Mouse (Mus musculus) ES-E14 (cell line): ENCODE measurements around the gene Usp19.

Experiments used
- CHD2 ChIP-seq: IDR thresholded peaks from 2 replicates; pipeline ENCODE4 v1.6.1; 2014; ENCODE audit warnings: mild to moderate bottlenecking, low read depth, low read length, inconsistent platforms
- HCFC1 ChIP-seq: IDR thresholded peaks from 2 replicates; pipeline ENCODE4 v1.6.1; 2012; ENCODE audit warnings: low read length, inconsistent platforms, borderline replicate concordance; ENCODE audit not compliant: insufficient read depth
- ZC3H11A ChIP-seq: IDR thresholded peaks from 2 replicates; pipeline ENCODE4 v1.6.1; 2012; ENCODE audit warnings: low read depth, mild to moderate bottlenecking, inconsistent platforms, low read length, borderline replicate concordance

DNA sequence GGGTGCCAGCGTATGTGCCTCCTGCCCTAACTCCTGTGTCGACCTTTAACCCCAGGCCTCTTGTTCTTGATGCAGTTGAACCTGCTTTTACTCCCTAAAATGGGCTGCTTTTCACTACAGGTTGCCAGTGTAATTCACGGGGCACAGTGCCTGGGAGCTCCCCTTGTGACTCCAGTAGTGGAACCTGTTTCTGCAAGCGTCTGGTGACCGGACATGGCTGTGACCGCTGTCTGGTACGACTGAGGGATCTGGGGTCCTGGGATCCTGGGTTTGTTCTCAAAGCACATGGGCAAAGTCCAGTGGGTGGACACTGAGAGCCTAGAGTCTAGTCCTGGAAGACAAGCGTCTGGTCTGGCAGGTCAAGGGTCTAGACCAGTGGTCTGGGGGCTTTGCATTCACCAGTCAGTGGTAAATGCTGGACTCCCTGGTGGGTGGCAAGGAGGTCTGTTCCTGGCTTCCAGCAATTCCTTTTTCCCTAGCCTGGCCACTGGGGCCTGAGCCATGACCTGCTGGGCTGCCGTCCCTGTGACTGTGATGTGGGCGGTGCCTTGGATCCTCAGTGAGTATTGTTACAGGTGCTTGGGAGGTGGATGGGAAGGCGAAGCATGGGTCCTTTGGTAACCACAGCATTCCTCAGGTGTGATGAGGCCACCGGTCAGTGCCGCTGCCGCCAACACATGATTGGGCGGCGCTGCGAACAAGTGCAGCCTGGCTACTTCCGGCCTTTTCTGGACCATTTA is 7.2 kb upstream of the Usp19 start:
- TF ChIP-seq HCFC1 (no peak), ZC3H11A (no peak), CHD2 (no peak)
